Mouse (Mus musculus): ENCODE data around the gene Zbtb7b.
A peak's percentile ranks its signal among the peaks of the same experiment; 100 is the strongest.
"Not testable (repeated sequence)": the region's sequence is repeated elsewhere in the genome, so short reads cannot be mapped to it uniquely, and the experiment has no call there.

Gene Zbtb7b

GRCm38 (mm10) chr3:89394006-89394893 lies at the start of gene Zbtb7b:
Zbtb7b (minus strand) TSS chr3:89394776.
- ATAC-seq (ENCODE audit: insufficient number of reproducible peaks, low FRiP score, low TSS enrichment) = peak; percentile 21; the same call in 1 of the 2 replicates

GRCm38 (mm10) chr3:89440691-89441090 lies 46.1 kb upstream of the Zbtb7b start:
- no peak for ATAC-seq (ENCODE audit: insufficient number of reproducible peaks, low FRiP score, low TSS enrichment)

- ATAC-seq (ENCODE audit: insufficient number of reproducible peaks, low FRiP score, low TSS enrichment) = no peak
These were observed 42.7 kb upstream of the Zbtb7b start for GRCm38 (mm10) chr3:89437269-89437668.

- no peak for ATAC-seq (ENCODE audit: insufficient number of reproducible peaks, low FRiP score, low TSS enrichment)
These were observed 41.9 kb upstream of the Zbtb7b start, which contains the start of gene Pbxip1 for GRCm38 (mm10) chr3:89436176-89437113. Pbxip1 (plus strand) TSS chr3:89436706.

GRCm38 (mm10) chr3:89435041-89435440 lies 40.5 kb upstream of the Zbtb7b start:
- ATAC-seq (ENCODE audit: insufficient number of reproducible peaks, low FRiP score, low TSS enrichment) = no peak

GRCm38 (mm10) chr3:89434532-89434931 lies 40.0 kb upstream of the Zbtb7b start:
- ATAC-seq (ENCODE audit: insufficient number of reproducible peaks, low FRiP score, low TSS enrichment) = no peak

GRCm38 (mm10) chr3:89432606-89433005 lies 38.0 kb upstream of the Zbtb7b start:
- no peak for ATAC-seq (ENCODE audit: insufficient number of reproducible peaks, low FRiP score, low TSS enrichment)

GRCm38 (mm10) chr3:89430171-89431159 lies 35.9 kb upstream of the Zbtb7b start, which contains the start of gene Pygo2:
Pygo2 (plus strand) TSS chr3:89430214.
- ATAC-seq (ENCODE audit: insufficient number of reproducible peaks, low FRiP score, low TSS enrichment) = peak; percentile 95

- ATAC-seq (ENCODE audit: insufficient number of reproducible peaks, low FRiP score, low TSS enrichment) = not testable (repeated sequence)
These were observed 34.4 kb upstream of the Zbtb7b start for GRCm38 (mm10) chr3:89429021-89429420.

GRCm38 (mm10) chr3:89425876-89426275 lies 31.3 kb upstream of the Zbtb7b start:
- ATAC-seq (ENCODE audit: insufficient number of reproducible peaks, low FRiP score, low TSS enrichment) = no peak

- ATAC-seq (ENCODE audit: insufficient number of reproducible peaks, low FRiP score, low TSS enrichment) = no peak
These were observed 30.6 kb upstream of the Zbtb7b start for GRCm38 (mm10) chr3:89425141-89425525.

GRCm38 (mm10) chr3:89424416-89425140 lies 30.0 kb upstream of the Zbtb7b start:
- ATAC-seq (ENCODE audit: insufficient number of reproducible peaks, low FRiP score, low TSS enrichment) = no peak

- no peak for ATAC-seq (ENCODE audit: insufficient number of reproducible peaks, low FRiP score, low TSS enrichment)
These were observed 28.1 kb upstream of the Zbtb7b start for GRCm38 (mm10) chr3:89422556-89423205.

- ATAC-seq (ENCODE audit: insufficient number of reproducible peaks, low FRiP score, low TSS enrichment) = no peak
These were observed 27.4 kb upstream of the Zbtb7b start for GRCm38 (mm10) chr3:89421810-89422473.

GRCm38 (mm10) chr3:89421002-89421774 lies 26.6 kb upstream of the Zbtb7b start:
- peak; percentile 74 for ATAC-seq (ENCODE audit: insufficient number of reproducible peaks, low FRiP score, low TSS enrichment)

- ATAC-seq (ENCODE audit: insufficient number of reproducible peaks, low FRiP score, low TSS enrichment) = no peak
These were observed 25.8 kb upstream of the Zbtb7b start for GRCm38 (mm10) chr3:89420421-89420820.

- no peak for ATAC-seq (ENCODE audit: insufficient number of reproducible peaks, low FRiP score, low TSS enrichment)
These were observed 25.4 kb upstream of the Zbtb7b start for GRCm38 (mm10) chr3:89419981-89420380.

All from cerebellum, adult (tissue).